Mouse (Mus musculus) intestine, embryonic 14.5 days (tissue): Measurements from ENCODE around the gene H2-Eb1. TPM values are rescaled to one million over a fixed set of nuclear protein-coding genes. Genes with fewer than 3 reads are reported as not detected.

Source experiments
- ATAC-seq: fragments of 200-750 bp; cut with Nextera tagmentation; replicated peaks from 2 replicates; pipeline ENCODE4 v1.8.0; 2017; ENCODE audit warnings: low read depth, moderate number of reproducible peaks, moderate TSS enrichment, moderate library complexity; ENCODE audit not compliant: low FRiP score, low TSS enrichment
- DNase-seq: peaks from one replicate; pipeline ENCODE4 v3.0.0-alpha.2; 2018; ENCODE audit warnings: low spot score
- H3K27ac ChIP-seq: fragments of 300-500 bp; sonication (generic); 2 replicates; pipeline ENCODE4 v1.5.1; 2014; ENCODE audit warnings: low read depth, mild to moderate bottlenecking, control low read depth
- H3K27me3 ChIP-seq: fragments of 300-500 bp; sonication (generic); replicated peaks from 2 replicates; pipeline ENCODE4 v1.6.1; 2014; ENCODE audit warnings: low read length, control low read depth; ENCODE audit not compliant: control insufficient read depth, insufficient read depth
- H3K36me3 ChIP-seq: fragments of 300-500 bp; sonication (generic); 2 replicates; pipeline ENCODE4 v1.6.1; 2014; ENCODE audit warnings: low read length, control low read depth; ENCODE audit not compliant: control insufficient read depth, insufficient read depth
- H3K4me1 ChIP-seq: fragments of 300-500 bp; sonication (generic); replicated peaks from 2 replicates; pipeline ENCODE4 v1.6.1; 2014; ENCODE audit warnings: low read length, control low read depth, mixed read lengths; ENCODE audit not compliant: control insufficient read depth, insufficient read depth
- H3K4me2 ChIP-seq: fragments of 300-500 bp; sonication (generic); 2 replicates; pipeline ENCODE4 v1.6.1; 2014; ENCODE audit warnings: low read length
- H3K4me3 ChIP-seq: fragments of 300-500 bp; sonication (generic); 2 replicates; pipeline ENCODE4 v1.5.1; 2014; ENCODE audit warnings: low read depth, low read length, control low read depth, mixed read lengths
- H3K9ac ChIP-seq: fragments of 300-500 bp; sonication (generic); 2 replicates; pipeline ENCODE4 v1.6.1; 2014; ENCODE audit warnings: mild to moderate bottlenecking, low read length
- H3K9me3 ChIP-seq: fragments of 300-500 bp; sonication (generic); 2 replicates; pipeline ENCODE4 v1.6.1; 2016; ENCODE audit warnings: low read length, control low read depth; ENCODE audit not compliant: control insufficient read depth
- WGBS: fragments of 180-500 bp; shearing (Covaris S2); extraction: QIAGEN DNeasy Blood & Tissue Kit; methylation state at CpG from one replicate; pipeline ENCODE4 v1.1.7; 2014; 5-methylcytosine and 5-hydroxymethylcytosine counted together
- polyA plus RNA-seq: library from polyadenylated mRNA; unstranded; fragments of >200 nt; fragmentation: Nextera tagmentation; extraction: Ambion mirVana; gene quantifications from 2 replicates; pipeline ENCODE4 v1.2.1, GENCODE M21; 2014

The H2-Eb1 gene
- polyA plus RNA-seq, 1 experiment from 2014 or later, result 4.1 TPM

DNA sequence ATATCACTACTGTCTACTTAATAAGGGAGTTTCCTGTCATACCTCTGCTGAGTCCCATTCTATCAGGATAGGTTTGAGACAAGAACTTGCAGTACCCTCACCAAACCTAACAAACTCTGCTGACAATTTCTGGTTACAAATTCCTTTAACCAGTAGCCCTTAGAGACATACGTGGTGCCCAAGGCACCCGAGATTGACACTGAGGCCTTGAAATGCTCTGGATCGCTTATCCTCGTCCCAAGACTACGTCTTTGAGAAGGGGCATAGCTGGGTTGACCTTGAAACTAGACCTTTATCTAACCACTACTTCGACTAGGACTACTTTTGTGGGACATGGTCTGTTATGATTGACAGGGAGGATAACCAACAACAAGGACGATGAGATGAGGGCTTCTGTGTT, 39.8 kb downstream of the H2-Eb1 start:
- H3K4me2 ChIP-seq, result no peak overlapping the region

DNA sequence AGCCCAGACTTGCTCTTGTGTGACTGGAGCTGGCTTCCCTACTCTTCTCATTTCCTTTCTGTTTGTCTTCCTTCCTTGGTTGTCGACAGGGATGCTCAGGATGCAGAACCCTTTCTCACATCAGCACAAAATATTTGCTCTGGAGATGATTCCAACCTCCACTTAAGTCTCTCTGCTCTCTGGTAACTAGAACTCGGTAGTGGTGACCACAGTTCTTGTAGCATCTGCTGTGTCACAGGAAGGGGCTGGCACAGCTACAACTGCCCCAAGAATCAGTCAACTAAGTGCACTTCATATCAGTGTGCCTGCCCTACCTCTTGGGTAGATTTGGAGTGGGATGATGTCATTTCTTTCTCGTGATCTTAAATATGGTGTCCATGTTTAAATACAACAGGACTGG, 40.4 kb downstream of the H2-Eb1 start:
- Histone ChIP-seq H3K9me3 (no peaks in the 10 kb centered on the region), H3K36me3 (no peaks in the 10 kb centered on the region), H3K4me3 (no peak overlapping the region), H3K4me2 (no peak overlapping the region), H3K9ac (no peak overlapping the region), H3K27me3 (0 out of 2 replicates have a peak, but pooled peaks cover 3% of the 10 kb centered on the region), H3K27ac (no peak overlapping the region), H3K4me1 (no peaks in the 10 kb centered on the region)
- no peak for ATAC-seq
- WGBS, result 64% methylated on average over 3 of the region's 3 CpGs
- no peak for DNase-seq

More for the DNA sequence above, 39.8 kb downstream of the H2-Eb1 start:
- no peak for ATAC-seq
- 0 out of 2 replicates have a peak, but pooled peaks cover 3% of the 10 kb centered on the region for H3K27me3 ChIP-seq
- no peak overlapping the region for H3K4me3 ChIP-seq
- no peaks in the 10 kb centered on the region for H3K4me1 ChIP-seq
- WGBS, result 83% methylated on average over 7 of the region's 7 CpGs
- H3K9me3 ChIP-seq, result no peaks in the 10 kb centered on the region
- no peak overlapping the region for H3K9ac ChIP-seq
- DNase-seq, result no peak
- H3K27ac ChIP-seq, result no peak overlapping the region
- no peaks in the 10 kb centered on the region for H3K36me3 ChIP-seq

DNA sequence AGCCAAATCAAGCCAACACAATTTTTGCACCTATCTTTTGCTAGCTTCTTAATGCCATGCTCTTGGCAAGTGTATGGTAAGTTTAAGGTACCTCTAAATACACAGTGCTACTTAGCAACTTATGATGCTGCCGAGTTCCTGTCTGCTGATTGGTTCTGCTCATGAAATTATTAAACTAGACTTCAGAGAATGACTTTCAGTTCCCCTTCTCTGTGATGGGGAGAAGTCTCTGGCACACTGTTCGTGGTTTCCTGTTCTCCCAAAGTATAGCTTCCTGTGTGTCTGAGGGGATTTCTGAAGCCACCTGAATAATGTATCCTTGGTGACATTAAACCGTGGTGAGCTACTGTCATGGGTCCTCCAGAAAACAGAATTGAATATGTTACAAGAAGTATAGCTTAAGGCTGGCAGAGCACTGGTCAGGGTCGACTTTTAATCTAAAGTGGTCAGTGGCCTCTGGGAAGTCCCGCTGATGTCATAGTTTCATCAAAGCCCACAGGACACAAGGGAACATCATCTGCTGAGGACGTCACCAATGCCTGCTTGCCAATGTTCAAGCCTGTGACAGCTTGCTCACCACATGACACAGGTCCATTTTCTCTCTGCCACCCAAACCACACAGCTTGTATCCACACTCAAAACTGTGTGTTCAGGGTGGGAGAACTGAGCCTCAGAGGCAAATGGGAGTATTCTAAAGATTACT, 42.1 kb downstream of the H2-Eb1 start:
- DNase-seq, result no peak
- ATAC-seq, result no peak
- Histone ChIP-seq H3K27me3 (no peaks in the 10 kb centered on the region), H3K27ac (no peak overlapping the region), H3K9me3 (no peaks in the 10 kb centered on the region), H3K4me1 (no peaks in the 10 kb centered on the region), H3K36me3 (no peaks in the 10 kb centered on the region), H3K4me2 (no peak overlapping the region), H3K9ac (no peak overlapping the region), H3K4me3 (no peak overlapping the region)
- 63% methylated on average over 6 of the region's 6 CpGs for WGBS

DNA sequence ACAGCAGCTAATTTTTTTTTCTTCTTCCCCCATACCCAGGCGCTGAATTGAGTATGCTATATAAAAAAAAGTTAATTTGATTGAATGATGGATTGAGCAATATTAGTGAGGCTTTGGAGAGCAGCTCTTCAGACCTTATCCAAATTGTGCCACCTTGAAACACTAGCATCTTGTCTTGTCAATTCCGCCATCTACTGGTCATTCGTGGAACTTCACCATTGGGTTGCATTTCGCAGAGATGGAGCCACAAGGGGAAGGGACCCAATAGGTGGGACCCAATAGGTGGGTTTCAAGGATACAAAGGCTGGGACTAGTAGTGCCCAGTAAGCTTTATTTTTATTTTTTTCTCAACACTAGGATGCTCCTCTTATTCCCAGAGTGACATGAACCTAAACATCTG, 43.8 kb downstream of the H2-Eb1 start:
- no peak overlapping the region for H3K9ac ChIP-seq
- H3K4me2 ChIP-seq, result no peak overlapping the region
- H3K9me3 ChIP-seq, result no peaks in the 10 kb centered on the region
- H3K4me1 ChIP-seq, result no peaks in the 10 kb centered on the region
- no peak overlapping the region for H3K27ac ChIP-seq
- no peak overlapping the region for H3K4me3 ChIP-seq
- H3K27me3 ChIP-seq, result no peaks in the 10 kb centered on the region
- 3% methylated on average over 4 of the region's 4 CpGs for WGBS
- H3K36me3 ChIP-seq, result no peaks in the 10 kb centered on the region
- no peak for ATAC-seq
- peak; percentile 93 for DNase-seq

DNA sequence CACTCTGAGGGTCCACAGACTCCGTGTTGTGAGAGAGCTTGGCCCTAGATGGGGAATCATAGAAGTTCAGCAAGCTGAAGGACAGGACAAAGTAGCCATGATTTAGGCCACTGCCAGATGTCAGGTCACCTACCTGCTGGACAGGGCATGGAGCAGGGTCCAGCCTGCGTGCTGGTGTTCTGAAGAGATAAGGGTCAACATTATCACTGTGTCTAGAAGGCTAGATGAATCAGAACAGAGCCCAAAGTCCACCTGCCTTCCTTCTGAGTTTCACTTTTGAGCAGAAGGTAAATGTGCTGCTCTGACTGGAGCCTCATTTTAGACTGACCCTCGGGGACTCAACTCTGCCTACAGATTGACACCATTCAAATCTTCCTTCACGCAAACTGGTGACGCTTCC, 48.9 kb downstream of the H2-Eb1 start, which contains the start of gene Btnl2:
Gene Btnl2 (plus strand): TSS at position 284 of the 400 bp plus-strand sequence.
- Histone ChIP-seq H3K4me2 (no peak within 1 kb of the TSS), H3K27me3 (no peaks in the 10 kb centered on the region), H3K27ac (no peak within 1 kb of the TSS), H3K9me3 (no peaks in the 10 kb centered on the region), H3K36me3 (no peaks in the 10 kb centered on the region), H3K4me1 (no peaks in the 10 kb centered on the region), H3K4me3 (no peak within 1 kb of the TSS), H3K9ac (no peak within 1 kb of the TSS)
- ATAC-seq (no peak), DNase-seq (no peak)
- 85% methylated on average over 5 of the region's 5 CpGs for WGBS

DNA sequence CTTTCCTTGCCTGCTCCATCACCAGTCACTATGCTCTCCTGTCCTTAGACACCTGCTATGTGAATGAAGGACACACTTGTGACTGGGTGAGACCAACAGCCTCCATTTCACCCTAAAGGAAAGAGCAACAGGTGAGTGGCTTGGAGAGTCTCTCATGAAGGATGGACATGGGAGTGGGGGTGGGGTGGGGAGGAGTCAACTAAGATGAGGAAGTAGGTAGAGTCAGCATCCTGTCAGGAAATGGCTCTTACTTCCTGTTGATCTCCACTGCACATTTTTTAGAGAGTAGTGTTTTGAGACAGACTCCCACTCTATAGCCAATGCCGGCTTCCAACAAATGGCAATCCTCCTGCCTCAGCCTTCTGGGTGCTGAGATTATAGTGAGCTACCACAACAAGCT, 49.3 kb downstream of the H2-Eb1 start:
- H3K4me2 ChIP-seq, result no peak overlapping the region
- no peaks in the 10 kb centered on the region for H3K36me3 ChIP-seq
- no peak overlapping the region for H3K27ac ChIP-seq
- no peaks in the 10 kb centered on the region for H3K4me1 ChIP-seq
- no peaks in the 10 kb centered on the region for H3K9me3 ChIP-seq
- H3K9ac ChIP-seq, result no peak overlapping the region
- ATAC-seq, result no peak
- no peak for DNase-seq
- WGBS, result 88% methylated on average over 1 of the region's 1 CpGs
- no peak overlapping the region for H3K4me3 ChIP-seq
- H3K27me3 ChIP-seq, result no peaks in the 10 kb centered on the region

DNA sequence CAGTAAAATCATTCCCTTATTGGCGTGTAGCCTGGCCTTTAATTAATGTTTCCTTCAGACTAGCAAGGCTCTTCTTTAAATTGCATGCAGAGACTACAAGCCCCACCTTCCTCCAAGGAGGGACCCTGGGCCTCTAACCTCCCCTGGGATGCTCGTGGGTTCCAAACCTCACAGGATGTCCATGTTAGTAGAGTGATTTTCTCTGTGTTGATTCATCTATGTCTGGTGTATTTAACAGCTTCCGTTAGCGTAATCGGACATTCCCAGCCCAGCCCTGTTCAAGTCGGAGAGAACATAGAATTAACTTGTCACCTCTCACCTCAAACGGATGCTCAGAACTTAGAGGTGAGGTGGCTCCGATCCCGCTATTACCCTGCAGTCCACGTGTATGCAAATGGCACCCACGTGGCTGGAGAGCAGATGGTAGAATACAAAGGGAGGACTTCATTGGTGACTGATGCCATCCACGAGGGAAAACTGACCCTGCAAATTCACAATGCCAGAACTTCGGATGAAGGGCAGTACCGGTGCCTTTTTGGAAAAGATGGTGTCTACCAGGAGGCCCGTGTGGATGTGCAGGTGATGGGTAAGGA, 57.4 kb downstream of the H2-Eb1 start:
- Histone ChIP-seq H3K27ac (no peak overlapping the region), H3K9me3 (no peaks in the 10 kb centered on the region), H3K36me3 (no peaks in the 10 kb centered on the region), H3K4me3 (no peak overlapping the region), H3K4me2 (no peak overlapping the region), H3K27me3 (0 out of 2 replicates have a peak, but pooled peaks cover 2% of the 10 kb centered on the region), H3K9ac (no peak overlapping the region), H3K4me1 (no peaks in the 10 kb centered on the region)
- no peak for DNase-seq
- no peak for ATAC-seq
- 85% methylated on average over 15 of the region's 15 CpGs for WGBS

DNA sequence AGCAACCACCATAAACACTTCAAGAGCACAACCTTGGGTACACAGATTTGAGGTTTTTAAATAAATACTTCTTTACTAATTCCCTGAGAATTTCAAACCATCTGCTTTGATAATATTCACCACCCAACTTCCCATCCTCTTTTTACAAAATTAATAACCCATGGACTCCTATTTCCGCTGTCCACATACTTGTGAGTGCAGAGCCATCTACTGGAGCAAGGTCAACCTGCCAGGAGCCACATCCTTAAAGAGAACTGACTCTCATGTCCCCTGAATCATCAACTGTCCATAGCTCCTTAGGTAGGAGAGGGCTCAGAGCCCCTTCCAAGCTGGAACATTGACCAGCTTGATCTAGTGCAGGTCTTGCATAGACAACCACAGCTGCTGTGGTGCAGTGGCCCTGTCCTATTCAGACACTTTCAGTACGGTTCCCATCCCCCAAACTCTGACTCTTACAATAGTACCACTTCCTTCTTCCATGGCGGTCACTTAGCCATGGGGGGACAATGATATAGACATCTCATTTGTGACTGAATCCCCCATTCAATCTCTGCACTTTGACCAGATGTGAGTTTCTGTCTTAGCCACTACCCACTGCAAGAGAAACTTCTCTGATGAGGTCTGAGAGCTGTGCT, 58.1 kb downstream of the H2-Eb1 start:
- H3K36me3 ChIP-seq, result no peaks in the 10 kb centered on the region
- no peaks in the 10 kb centered on the region for H3K4me1 ChIP-seq
- H3K9ac ChIP-seq, result no peak overlapping the region
- H3K27ac ChIP-seq, result no peak overlapping the region
- 85% methylated on average over 3 of the region's 3 CpGs for WGBS
- ATAC-seq, result no peak
- DNase-seq, result no peak
- no peak overlapping the region for H3K4me3 ChIP-seq
- H3K27me3 ChIP-seq, result 0 out of 2 replicates have a peak, but pooled peaks cover 2% of the 10 kb centered on the region
- H3K4me2 ChIP-seq, result no peak overlapping the region
- no peaks in the 10 kb centered on the region for H3K9me3 ChIP-seq
